Mouse (Mus musculus): ENCODE results near the gene Vps51. TPM values are rescaled to one million over a fixed set of nuclear protein-coding genes. Genes with fewer than 3 reads are reported as not detected.
"Not testable (repeated sequence)": the region's sequence is repeated elsewhere in the genome, so short reads cannot be mapped to it uniquely, and the experiment has no call there.

The Vps51 gene
- total RNA-seq, 4 experiments from 2014 or later: 90.4 to 103 (median 99.8) TPM

DNA sequence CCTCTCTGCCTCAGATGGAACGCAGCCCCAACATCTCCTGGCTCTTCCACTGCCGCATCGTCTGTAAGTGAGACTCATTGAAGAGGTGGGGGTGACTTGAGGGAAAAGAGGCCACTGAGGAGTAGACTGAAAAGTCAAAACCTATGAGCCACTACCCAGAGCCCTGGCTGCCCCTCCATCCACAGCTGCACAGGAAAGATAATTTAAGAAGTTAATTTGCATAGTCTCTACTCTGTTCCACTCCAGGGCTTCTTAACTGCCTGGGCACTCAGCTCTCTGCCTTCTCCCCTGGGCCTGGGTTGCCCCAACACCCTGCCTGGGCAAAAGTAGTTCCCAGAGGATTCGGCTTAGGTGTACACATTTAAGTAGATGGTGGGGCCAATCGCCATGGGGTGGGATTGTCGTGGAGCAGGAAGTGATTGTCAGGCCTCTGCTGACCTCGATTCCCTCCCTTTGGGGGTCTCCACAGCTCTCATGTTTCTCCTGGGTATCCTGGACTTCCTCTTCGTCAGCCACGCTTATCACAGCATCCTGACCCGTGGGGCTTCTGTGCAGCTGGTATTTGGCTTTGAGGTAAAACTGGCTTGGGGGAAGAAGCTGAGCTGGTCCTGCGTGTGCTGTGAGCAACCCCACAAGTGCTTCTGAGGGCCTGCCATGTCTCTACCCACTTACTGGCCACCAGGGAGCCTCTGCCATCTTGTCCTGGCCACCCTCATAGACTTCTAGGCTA, 28.2 kb downstream of the Vps51 start:
- peak in 1 of 2 experiments; percentile 10 for DNase-seq (ENCODE audit: low spot score in 2 of 2)

DNA sequence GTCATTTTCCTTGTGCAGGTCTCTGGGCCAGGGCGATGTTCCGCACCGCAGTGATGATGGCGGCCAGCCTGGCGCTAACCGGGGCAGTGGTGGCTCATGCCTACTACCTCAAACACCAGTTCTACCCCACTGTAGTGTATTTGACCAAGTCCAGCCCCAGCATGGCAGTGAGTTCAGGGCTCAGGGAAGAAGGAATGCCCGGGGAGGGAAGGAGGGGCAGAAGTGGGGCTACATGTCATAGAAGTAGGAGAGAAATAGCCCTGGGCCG, 29.2 kb downstream of the Vps51 start:
- DNase-seq (ENCODE audit: low spot score in 2 of 2): no peak

DNA sequence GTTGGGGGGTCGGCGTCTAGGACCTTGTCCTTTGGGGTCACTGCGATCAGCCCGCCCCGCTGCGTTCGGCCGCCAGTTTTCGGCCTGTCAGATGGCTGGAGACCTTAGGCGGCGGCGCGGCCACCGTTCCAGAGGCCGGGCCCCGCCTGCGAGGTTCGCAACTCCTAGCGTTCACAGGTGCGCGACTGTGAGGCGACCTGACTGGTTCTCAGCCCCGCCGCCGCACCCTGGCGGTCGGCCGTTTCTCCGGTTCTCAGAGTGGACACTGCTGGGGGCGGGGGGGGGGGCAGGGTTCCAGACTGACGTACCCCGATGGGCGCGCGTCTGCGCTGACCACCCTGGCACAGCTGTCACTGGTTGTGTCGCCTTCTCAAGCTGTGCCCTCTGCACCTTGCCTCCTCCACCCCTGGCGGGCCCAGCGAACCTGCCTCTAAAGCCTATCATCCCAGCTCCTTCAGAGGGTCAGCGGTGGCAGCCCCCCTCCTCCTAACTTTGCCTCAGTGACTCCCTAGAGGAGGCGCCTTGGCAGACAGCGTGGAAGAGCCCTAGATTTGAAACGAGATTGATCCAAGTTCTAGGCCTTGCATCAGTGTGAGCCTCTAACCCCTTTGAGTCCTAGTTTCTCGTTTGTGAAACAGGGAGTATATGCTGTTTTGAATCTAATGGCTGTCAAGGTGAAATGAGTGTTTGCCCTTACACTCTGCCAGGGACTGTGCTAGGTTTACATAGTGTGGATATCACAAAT, 29.7 kb downstream of the Vps51 start:
- peak in 1 of 2 experiments; percentile 34 for DNase-seq (ENCODE audit: low spot score in 2 of 2)

GRCm38 (mm10) chr19:6046294-6047153, 30.5 kb downstream of the Vps51 start, which contains the start of gene Syvn1:
TSS of gene Syvn1 (plus strand) at chr19:6046576.
- DNase-seq (ENCODE audit: low spot score in 2 of 2): peak; percentile 89 to 92

GRCm38 (mm10) chr19:6045366-6046293, 31.4 kb downstream of the Vps51 start:
- peak in 1 of 2 experiments; percentile 37 for DNase-seq (ENCODE audit: low spot score in 2 of 2)

DNA sequence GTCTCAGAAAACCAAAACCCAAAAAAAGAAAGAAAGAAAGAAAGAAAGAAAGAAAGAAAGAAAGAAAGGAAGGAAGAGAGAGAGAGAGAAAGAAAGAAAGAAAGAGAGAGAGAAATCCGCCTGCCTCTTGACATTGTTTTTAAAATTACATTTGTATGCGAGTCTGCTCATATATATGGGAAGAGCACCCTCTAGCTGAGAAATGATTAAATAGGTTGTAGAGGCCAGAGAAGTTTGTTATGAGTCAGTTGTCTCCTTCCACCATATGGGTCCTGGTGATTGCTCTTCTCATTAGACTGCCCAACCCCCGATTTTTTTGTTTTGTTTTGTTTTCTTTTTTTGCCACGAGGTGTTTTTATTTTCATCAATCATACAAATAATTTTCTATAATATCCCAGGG, 32.9 kb downstream of the Vps51 start:
- DNase-seq (ENCODE audit: low spot score in 2 of 2): not testable (repeated sequence)

GRCm38 (mm10) chr19:6042293-6042692, 34.7 kb downstream of the Vps51 start:
- DNase-seq (ENCODE audit: low spot score in 2 of 2): no peak

DNA sequence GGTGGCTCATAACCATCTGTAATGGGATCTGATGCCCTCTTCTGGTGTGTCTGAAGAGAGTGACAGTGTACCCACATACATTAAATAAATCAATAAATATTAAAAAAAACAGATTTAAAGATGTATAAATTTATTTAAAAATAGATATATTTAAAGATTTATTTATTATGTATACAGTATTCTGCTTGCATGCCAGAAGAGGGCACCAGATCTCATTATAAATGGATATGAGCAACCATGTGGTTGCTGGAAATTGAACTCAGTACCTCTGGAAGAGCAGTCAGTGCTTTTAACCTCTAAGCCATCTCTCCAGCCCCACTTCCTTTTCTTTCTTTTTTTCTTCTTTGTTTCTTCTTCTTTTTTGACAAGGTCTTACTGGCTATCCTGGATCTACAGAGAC, 37.0 kb downstream of the Vps51 start:
- DNase-seq (ENCODE audit: low spot score in 2 of 2): no peak

DNA sequence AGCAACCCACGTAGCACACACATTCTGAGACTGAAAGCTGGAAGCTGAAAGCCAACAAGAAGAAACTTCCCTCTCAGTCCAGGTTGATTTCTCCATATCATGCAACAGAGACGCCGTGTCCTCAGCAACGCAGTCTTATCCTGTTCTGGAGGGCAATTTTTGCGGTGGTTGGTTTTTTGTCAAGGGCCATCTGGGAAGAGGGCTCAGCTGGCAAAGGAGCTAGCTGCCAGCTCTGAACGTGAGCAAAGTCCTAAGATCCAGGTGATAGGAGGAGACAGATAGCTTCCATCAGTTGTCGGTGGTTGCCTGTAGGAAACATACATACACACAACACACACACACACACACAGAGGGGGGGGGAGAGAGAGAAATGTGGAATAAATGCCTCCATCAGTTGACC, 38.7 kb downstream of the Vps51 start:
- no peak for DNase-seq (ENCODE audit: low spot score in 2 of 2)

- DNase-seq (ENCODE audit: low spot score in 2 of 2): no peak
Measured at GRCm38 (mm10) chr19:6037695-6038094, 39.3 kb downstream of the Vps51 start.

DNA sequence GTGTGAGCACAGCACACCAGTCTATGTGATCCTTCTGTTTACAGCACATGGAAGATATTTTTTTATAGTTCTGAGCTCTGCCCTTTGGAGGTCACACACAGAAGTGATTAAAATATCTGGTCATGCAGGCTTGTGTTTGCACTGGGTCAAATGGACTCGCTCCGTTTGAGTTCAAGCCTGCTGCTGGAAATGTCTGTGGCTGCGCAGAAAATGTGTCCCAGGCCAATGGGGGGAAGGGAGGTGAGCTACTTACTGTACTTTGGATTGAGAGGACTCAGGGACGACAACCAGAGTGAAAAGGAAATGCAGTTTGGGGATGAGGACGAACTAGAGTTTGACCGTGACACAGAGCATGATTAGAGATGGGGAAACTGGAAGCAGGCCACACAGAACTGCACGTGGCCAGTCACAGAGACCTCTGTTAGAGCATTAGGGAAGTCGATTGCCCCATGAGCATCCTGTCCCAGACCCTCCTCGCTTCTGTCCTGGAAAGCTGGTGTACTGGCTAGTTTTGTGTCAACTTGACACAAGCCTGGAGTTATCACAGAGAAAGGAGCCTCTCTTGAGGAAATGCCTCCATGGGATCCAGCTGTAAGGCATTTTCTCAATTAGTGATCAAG, 41.0 kb downstream of the Vps51 start:
- DNase-seq (ENCODE audit: low spot score in 2 of 2): no peak

- DNase-seq (ENCODE audit: low spot score in 2 of 2): no peak
Measured at GRCm38 (mm10) chr19:6030520-6031280, 46.3 kb downstream of the Vps51 start.

DNA sequence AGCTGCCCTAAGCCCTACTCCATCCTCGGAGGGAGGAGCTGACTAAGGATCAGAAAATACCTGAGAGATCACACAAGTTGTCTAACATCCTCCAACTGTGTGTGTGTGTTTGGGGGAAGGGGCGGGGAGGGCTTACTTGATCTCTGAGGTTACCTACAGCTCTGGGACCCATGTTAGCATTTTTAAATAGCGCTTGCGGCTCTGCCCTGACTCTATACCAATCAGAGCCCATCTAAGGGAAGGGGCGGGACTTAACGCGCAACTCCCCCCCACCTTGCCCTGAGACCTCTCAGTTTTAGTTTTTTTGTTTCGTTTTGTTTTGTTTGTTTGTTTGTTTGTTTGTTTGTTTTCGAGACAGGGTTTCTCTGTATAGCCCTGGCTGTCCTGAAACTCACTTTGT, 47.6 kb downstream of the Vps51 start:
- no peak for DNase-seq (ENCODE audit: low spot score in 2 of 2)

GRCm38 (mm10) chr19:6028991-6029390, 48.0 kb downstream of the Vps51 start:
- DNase-seq (ENCODE audit: low spot score in 2 of 2): no peak

DNA sequence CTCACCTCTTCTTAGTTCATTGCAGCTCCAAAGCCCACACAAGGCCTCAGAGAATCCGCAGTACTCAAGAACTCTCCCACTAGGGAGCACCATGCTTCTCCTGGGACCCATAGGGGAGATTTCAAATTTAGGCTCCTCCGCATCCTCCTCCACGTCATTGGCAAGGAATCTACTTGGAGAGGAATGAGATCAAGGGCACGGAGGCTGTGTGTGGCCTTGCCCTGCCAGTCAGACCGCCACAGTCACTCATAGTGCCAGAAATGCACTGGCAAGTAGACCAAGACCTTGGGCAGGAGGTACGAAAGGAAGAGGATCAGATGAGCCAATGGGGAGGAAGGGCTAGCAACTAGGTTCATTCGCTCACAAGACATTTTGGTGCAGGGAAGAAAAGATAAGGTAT, 53.1 kb downstream of the Vps51 start:
- DNase-seq (ENCODE audit: low spot score in 2 of 2): no peak

GRCm38 (mm10) chr19:6023059-6023458, 54.0 kb downstream of the Vps51 start:
- DNase-seq (ENCODE audit: low spot score in 2 of 2): no peak

- no peak for DNase-seq (ENCODE audit: low spot score in 2 of 2)
Measured at GRCm38 (mm10) chr19:6020276-6020675, 56.8 kb downstream of the Vps51 start.

- peak; percentile 72 to 88 for DNase-seq (ENCODE audit: low spot score in 2 of 2)
Measured at GRCm38 (mm10) chr19:6018142-6019089, 58.6 kb downstream of the Vps51 start.

Measured in layer of hippocampus, adult 8-10 months (tissue).